Mouse (Mus musculus) forebrain, embryonic 10.5 days (tissue): ENCODE measurements at regions not wholly inside any gene's neighbourhood (a gene's known extent, or its start where the extent isn't known, plus 50 kb on each side); places are given as distances from the start of the nearest gene placed in this dataset. TPM values are rescaled to one million over a fixed set of nuclear protein-coding genes. Genes with fewer than 3 reads are reported as not detected.

Experiments used
- DNase-seq: peaks from one replicate; pipeline ENCODE4 v3.0.0-alpha.2; 2017; ENCODE audit warnings: low spot score; ENCODE audit errors: extremely low spot score
- H3K27ac ChIP-seq: fragments of 300-500 bp; sonication (generic); 2 replicates; pipeline ENCODE4 v1.5.1; 2016; ENCODE audit warnings: mild to moderate bottlenecking
- H3K27me3 ChIP-seq: fragments of 300-500 bp; sonication (generic); 2 replicates; pipeline ENCODE4 v1.6.1; 2016; ENCODE audit warnings: mild to moderate bottlenecking; ENCODE audit not compliant: poor library complexity, severe bottlenecking
- H3K36me3 ChIP-seq: fragments of 300-500 bp; sonication (generic); replicated peaks from 2 replicates; pipeline ENCODE4 v1.6.1; 2016; ENCODE audit warnings: mild to moderate bottlenecking, moderate library complexity
- H3K4me1 ChIP-seq: fragments of 300-500 bp; sonication (generic); 2 replicates; pipeline ENCODE4 v1.6.1; 2016
- H3K4me3 ChIP-seq: fragments of 300-500 bp; sonication (generic); 2 replicates; pipeline ENCODE4 v1.5.1; 2016; ENCODE audit warnings: mild to moderate bottlenecking, moderate library complexity
- H3K9me3 ChIP-seq: fragments of 300-500 bp; sonication (generic); 2 replicates; pipeline ENCODE4 v1.6.1; 2016; ENCODE audit warnings: mild to moderate bottlenecking, moderate library complexity
- WGBS: fragments of 180-500 bp; shearing (Covaris S2); methylation state at CpG from one replicate; pipeline ENCODE4 v1.1.7; 2016; 5-methylcytosine and 5-hydroxymethylcytosine counted together
- microRNA-seq: library from miRNA; unstranded; fragments of <30 nt; microRNA quantifications from one replicate; pipeline ENCODE4, GENCODE M21; 2017

DNA sequence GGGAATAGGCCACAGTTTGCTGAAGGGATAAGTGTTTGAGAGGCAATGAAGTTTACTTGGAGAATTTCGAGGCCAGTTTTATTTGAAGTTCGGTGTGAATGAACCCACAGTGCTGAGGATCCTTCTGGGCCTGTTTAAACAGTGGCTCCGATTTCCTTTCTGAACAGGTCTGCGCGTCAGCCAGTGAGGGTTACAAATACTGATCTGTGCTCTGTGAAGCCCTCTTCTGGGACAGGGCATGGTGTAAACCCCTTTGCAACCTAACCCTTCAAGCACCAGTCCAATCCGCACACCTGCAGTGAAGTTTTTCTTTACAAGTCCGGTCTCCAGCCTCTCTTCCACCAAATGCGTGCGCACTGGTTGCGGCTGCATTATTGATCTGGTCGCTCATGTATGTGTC is 133.1 kb downstream of the Ndfip2 start:
- no peaks in the 10 kb centered on the region for H3K36me3 ChIP-seq
- DNase-seq = no peak
- H3K4me3 ChIP-seq = no peak overlapping the region
- H3K27ac ChIP-seq = no peak overlapping the region
- H3K4me1 ChIP-seq = peaks cover 4% of the 10 kb centered on the region; the same call in 1 of the 2 replicates
- H3K27me3 ChIP-seq = peaks cover 9% of the 10 kb centered on the region; the same call in 1 of the 2 replicates
- H3K9me3 ChIP-seq = no peaks in the 10 kb centered on the region
- WGBS = 93% methylated on average over 11 of the region's 11 CpGs

DNA sequence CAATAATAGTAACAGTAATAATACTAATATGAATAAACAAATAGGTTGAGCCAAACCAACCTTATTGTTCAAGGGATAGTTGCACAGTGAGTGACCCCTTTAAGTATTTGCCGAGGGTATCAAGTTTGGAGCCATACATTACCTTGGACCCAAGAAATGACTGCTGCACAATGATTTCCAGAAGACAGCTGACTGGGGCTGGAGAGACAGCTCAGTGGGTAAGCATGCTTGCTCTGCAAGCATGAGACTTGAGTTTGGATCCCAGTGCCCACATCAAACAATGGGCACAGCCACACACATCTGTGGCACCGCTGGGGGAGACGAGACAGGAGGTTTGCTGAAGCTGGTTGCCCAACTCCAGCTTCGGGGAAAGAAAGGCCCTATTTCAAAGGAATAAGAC is 126.7 kb downstream of the Ndfip2 start:
- Histone ChIP-seq H3K27me3 (no peaks in the 10 kb centered on the region), H3K27ac (no peak overlapping the region), H3K4me1 (no peaks in the 10 kb centered on the region), H3K4me3 (no peak overlapping the region), H3K36me3 (no peaks in the 10 kb centered on the region), H3K9me3 (no peaks in the 10 kb centered on the region)
- DNase-seq = no peak
- WGBS = 91% methylated on average over 4 of the region's 4 CpGs

DNA sequence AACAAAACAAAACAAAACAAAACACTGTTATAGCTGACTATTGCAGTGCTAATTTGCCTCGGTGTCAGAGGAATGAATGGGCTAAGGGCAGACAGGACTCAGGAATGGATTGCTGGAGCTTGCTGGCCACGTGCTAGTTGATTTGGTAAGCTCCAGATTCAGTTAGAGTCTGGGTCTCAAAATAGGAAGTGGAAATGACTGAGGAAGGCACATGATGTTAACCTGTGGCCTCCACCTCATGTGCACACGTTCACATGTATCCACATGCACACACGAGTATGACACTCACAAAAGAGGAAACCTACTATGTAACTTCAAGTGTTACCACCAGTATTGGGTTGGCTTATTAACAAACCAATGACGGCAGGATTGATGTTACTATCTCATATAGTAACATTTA is 125.0 kb downstream of the Ndfip2 start:
- WGBS = 86% methylated on average over 5 of the region's 5 CpGs
- no peak for DNase-seq
- Histone ChIP-seq H3K27me3 (no peaks in the 10 kb centered on the region), H3K27ac (no peak overlapping the region), H3K36me3 (no peaks in the 10 kb centered on the region), H3K9me3 (no peaks in the 10 kb centered on the region), H3K4me3 (no peak overlapping the region), H3K4me1 (peaks cover 3% of the 10 kb centered on the region; the same call in 1 of the 2 replicates)

DNA sequence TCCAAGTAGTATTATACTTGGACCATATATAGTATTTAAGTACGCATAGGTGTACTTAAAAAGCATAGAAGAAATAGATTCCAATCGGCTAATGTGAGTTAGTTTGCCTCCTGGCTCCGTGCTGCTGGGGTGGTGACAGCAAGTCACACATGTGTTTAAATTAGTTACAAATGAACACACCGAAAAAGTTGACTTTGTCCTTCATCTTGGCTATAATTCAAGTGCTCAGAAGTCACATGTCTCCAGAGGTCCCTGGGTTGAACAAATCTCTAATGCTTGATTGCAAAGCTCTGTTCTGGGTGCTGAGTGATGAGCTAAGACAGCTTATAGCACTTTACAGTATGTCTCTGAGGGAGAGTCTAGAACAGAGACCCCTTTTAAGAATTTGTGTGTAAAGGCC is 121.7 kb downstream of the Ndfip2 start:
- Histone ChIP-seq H3K27me3 (no peaks in the 10 kb centered on the region), H3K27ac (no peak overlapping the region), H3K9me3 (no peaks in the 10 kb centered on the region), H3K4me1 (peaks cover 15% of the 10 kb centered on the region; the same call in 1 of the 2 replicates), H3K36me3 (no peaks in the 10 kb centered on the region), H3K4me3 (no peak overlapping the region)
- 93% methylated on average over 4 of the region's 4 CpGs for WGBS
- DNase-seq = no peak

DNA sequence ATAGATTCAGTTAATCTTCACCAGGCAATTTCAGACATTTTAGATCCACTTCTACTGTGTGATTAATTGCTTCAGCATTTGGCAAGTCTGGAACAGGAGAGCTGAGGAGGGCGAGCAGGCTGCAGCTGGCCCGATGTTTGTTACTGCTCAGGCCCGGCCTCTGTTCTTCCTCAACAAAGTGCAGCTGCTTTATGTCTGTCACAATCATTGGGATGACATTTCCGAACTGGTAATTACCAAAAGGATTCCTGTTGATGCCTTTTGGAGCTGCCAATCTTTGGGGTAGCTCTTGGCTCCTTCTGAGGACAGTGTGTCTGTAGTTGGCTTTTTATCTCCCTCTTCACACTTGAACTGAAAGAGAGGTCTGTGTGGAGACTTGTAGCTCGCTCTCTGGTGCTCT is 119.4 kb downstream of the Ndfip2 start:
- Histone ChIP-seq H3K4me1 (peaks cover 18% of the 10 kb centered on the region; the same call in 1 of the 2 replicates), H3K27ac (no peak overlapping the region), H3K27me3 (no peaks in the 10 kb centered on the region), H3K4me3 (no peak overlapping the region), H3K9me3 (no peaks in the 10 kb centered on the region), H3K36me3 (no peaks in the 10 kb centered on the region)
- 56% methylated on average over 5 of the region's 5 CpGs for WGBS
- no peak for DNase-seq

DNA sequence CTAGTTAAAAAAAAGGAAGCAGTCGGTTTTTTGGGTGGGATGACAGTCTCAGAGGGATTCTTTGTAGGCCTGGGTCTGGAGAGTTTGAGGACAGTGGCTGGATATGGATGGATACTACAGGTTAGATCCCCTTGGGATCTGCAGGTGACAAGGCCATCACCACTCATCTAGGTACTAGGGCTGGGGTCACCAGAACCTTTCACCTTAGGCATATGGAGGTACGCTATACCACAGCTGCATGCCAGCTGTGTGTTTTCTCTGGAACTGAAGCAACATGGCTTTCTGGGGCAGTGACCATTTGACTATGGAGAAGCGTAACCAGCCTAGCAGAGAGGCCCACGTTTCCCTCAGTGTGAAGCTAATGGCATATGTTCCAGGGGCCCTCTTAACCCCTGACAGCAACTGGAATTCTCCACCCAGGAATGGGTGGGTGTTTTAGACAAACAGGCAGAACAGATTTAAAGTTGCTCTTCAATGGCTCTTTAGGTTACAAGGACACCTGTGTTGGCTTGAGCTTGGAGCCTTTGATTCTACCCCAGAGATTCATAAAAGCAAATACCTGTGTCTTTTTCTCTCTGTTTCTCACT is 118.8 kb downstream of the Ndfip2 start:
- H3K36me3 ChIP-seq = no peaks in the 10 kb centered on the region
- H3K9me3 ChIP-seq = no peaks in the 10 kb centered on the region
- no peaks in the 10 kb centered on the region for H3K27me3 ChIP-seq
- H3K4me3 ChIP-seq = no peak overlapping the region
- peaks cover 18% of the 10 kb centered on the region; the same call in 1 of the 2 replicates for H3K4me1 ChIP-seq
- no peak for DNase-seq
- H3K27ac ChIP-seq = no peak overlapping the region
- 80% methylated on average over 4 of the region's 4 CpGs for WGBS

DNA sequence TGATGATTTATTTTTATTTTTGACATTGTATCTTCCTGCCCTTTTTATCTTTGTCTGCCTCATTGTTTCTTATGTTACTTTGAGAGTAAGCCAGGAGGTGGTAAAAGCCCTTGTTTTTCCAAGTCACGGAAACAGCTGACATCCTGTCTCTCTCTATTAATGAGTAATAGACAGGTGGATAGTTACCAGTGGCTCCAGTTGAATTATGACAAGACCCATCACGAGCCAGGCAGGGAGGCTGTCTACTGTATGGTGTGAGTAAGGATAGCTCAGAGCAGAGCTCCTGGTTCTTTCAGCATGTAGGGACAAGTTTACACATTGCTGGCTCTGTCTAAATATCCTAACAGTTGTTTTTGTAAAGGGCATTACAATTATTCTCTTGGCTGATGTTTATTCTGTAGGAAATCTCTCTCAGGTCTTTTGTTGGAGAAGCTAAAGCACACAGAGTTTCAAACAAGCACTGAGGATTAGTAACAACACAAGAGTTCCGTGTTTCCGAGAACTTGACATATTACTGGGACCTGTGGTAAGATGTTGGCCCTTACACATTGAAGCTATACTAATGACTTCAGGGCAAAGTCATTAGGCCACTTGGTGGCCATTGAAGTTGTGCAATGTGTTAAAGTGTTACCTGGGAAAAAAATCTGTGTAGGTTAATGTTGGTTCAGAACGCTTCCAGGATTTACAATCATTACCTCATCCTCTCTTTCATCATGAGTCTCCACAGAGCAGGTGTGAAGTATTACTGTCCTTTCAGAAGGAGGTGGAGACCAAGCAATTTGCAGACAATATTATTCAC is 111.5 kb downstream of the Ndfip2 start:
- no peak overlapping the region for H3K27ac ChIP-seq
- H3K36me3 ChIP-seq = no peaks in the 10 kb centered on the region
- H3K9me3 ChIP-seq = no peaks in the 10 kb centered on the region
- no peak overlapping the region for H3K4me3 ChIP-seq
- no peak for DNase-seq
- H3K4me1 ChIP-seq = 0 out of 2 replicates have a peak, but pooled peaks cover 2% of the 10 kb centered on the region
- 85% methylated on average over 5 of the region's 5 CpGs for WGBS
- H3K27me3 ChIP-seq = peaks cover 5% of the 10 kb centered on the region; the same call in 1 of the 2 replicates

DNA sequence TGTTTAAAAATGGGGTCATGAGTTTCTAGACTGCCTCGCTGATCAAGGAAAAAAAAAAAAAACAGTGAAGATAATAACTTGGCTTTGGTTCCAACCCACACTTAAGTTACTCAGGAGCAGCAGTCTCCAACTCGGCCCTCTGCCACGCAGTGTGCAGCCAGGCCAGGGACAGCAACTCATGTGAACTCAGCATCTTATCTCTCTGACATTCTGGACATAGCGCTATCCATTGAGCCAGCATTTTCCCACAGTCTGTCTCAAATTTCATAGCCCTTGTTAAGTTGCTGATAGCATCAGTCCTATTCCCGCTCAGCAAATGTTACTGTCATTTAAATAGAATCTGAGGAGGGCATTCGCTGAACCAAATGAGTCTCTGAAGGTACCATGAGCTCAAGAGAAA is 102.2 kb downstream of the Ndfip2 start:
- no peak for DNase-seq
- Histone ChIP-seq H3K4me1 (no peaks in the 10 kb centered on the region), H3K36me3 (no peaks in the 10 kb centered on the region), H3K4me3 (no peak overlapping the region), H3K27ac (no peak overlapping the region), H3K9me3 (no peaks in the 10 kb centered on the region), H3K27me3 (peaks cover 30% of the 10 kb centered on the region)
- 83% methylated on average over 6 of the region's 6 CpGs for WGBS

DNA sequence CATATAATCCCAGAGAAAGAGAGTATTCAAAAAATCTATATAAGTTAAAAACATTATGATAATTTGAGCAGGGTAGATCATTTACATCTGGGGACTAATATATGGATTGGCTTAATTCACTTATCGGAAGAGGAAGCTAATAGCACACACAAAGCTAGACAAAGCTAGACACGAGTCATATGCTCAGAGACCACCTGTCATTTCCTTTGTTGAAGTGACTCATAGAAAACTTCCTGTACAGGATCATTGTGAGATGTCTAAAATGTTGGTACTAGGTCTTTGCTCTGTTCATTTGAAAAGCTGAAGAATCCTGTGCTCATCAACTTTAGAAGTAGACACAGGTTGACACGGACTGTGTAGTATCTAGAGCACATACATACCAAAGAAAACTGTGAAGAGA is 101.5 kb downstream of the Ndfip2 start:
- no peaks in the 10 kb centered on the region for H3K36me3 ChIP-seq
- WGBS = 89% methylated on average over 3 of the region's 3 CpGs
- H3K4me3 ChIP-seq = no peak overlapping the region

More for the DNA sequence above, 101.5 kb downstream of the Ndfip2 start:
- no peaks in the 10 kb centered on the region for H3K9me3 ChIP-seq
- DNase-seq = no peak
- peaks cover 28% of the 10 kb centered on the region for H3K27me3 ChIP-seq
- H3K27ac ChIP-seq = no peak overlapping the region
- no peaks in the 10 kb centered on the region for H3K4me1 ChIP-seq

Small RNA genes in the stretch of these regions (microRNA-seq; reads per million reads assigned to microRNA genes)
- not detected for gene Gm22406
- gene Mir6390 = not detected
